Mouse (Mus musculus): Measurements from ENCODE around the gene Stx8.

DNA sequence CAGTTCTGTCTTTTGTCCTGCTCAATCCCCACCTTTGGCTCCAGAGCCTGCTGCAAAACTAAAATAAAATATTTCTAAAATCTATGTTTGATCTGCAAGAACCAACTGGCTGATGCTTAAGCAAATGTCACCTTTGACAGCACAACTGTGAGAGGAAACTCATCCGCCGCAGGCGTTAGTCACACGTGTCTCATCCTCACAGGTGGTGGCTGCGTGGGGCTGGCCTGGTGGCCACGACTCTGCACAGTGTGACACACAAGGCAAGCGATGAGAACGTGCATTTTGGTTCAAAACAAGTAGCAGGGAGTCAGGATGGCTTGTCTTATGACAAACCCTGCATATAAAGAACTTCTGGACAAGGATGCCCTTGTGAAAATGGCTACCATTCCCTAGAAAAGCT is 233.1 kb downstream of the Stx8 start:
- no peak for TF ChIP-seq POLR2A (IDR thresholded peaks at IDR 0.05; ENCODE audit: borderline replicate concordance, control insufficient read depth, low read depth, low read length)
- TF ChIP-seq CTCF (IDR thresholded peaks at IDR 0.05; ENCODE audit: control insufficient read depth, insufficient read depth, low read length), result no peak

All from bone marrow, adult 2 months (tissue).